Mouse (Mus musculus): ENCODE measurements at regions not wholly inside any gene's neighbourhood (a gene's known extent, or its start where the extent isn't known, plus 50 kb on each side); places are given as distances from the start of the nearest gene placed in this dataset.
A peak's percentile ranks its signal among the peaks of the same experiment; 100 is the strongest.

DNA sequence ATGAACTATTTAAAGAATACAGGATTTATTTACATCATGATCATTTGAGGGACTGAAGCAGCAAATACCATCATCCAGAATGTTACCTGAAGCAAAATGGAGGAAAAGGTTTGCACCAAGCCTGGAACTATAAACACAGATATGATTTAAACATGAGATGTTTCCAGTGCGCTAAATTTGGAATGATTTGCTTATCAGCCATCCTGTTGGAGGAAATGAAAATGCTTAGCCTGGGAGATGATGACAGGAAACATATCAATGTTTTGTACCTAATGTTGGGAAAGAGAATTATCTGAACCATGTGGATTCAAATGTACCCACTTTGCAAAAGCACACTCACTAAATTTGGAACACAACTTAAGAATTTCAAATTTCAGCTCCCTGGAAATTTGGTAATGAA, 149.3 kb downstream of the Adgra3 start:
- no peak for DNase-seq (ENCODE audit: low spot score)

DNA sequence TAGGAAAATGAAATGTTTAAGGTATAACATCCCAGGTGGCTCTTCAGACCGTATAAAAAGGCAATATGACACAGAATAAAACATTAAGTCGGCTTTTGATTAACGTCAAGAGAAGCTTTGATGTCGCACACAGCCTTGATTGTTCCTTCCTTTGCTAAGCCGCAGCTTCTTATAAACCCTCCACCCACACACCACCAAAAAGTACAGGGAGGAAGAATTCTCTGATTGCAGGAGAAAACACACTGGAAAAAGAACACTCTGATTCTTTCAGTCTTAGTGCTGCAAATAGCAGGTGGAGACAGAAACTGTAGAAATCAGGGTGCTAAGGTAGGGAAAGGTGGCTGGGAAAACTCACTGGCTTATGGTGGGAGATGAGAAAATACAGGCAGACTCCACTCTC, 162.7 kb downstream of the Adgra3 start:
- DNase-seq (ENCODE audit: low spot score): no peak

DNA sequence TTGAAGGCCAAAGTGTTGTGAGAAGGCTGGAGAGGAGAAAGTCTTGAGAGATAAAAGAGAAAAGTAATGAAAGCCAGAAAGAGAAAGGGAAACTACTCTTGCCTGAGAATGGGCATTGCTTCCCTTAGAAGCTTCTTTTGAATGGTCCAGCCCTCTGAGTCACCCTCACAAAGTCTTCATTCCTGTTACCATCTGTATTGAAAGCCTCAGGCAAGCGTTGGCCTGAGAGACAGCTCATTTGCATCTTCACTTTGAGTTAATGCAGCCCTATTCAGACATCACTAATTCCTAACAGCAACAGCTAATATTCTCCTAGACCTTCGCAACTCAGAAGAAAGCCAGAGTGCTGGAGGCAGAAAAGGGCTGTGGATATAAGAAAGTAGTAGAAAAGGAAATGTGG, 178.4 kb downstream of the Adgra3 start:
- DNase-seq (ENCODE audit: low spot score): peak; percentile 10

DNA sequence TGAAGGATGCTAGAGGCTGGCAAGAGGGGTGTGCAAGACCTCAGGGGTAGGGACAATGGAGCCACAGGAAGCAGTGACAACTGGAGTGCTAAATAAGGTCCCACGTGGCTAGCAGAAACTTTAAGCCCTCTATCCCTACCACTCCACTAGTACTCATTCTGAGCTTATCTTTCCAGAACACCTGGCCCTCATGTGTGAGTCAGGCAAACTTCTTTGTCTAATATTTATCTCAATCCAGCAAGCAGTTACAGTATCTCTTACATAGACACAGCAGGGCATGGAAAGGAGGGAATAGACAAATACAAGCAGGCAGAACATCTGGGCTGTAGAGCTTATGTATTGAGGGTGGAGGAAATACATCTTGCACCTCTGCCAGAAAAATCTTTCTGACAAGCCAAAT, 182.6 kb downstream of the Adgra3 start:
- peak; percentile 17 for DNase-seq (ENCODE audit: low spot score)

DNA sequence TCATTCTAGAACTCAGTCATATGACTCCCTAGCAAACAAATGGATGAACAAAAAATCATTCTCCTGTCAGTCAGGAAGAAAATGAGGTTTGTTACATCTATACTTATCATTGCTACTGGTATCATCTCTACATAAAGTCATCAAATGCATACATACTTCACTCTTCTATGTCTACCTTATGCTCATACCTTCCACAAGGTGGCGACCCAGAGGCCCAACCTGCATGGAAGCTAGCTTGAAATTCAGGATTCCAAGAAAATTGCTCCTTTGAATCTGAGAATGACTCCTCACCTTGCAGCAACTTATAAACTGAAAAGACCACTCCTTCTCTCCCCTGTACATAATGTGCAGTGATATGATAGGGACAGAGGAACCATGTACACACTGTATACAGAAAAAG, 201.6 kb downstream of the Adgra3 start:
- DNase-seq (ENCODE audit: low spot score): peak; percentile 22

DNA sequence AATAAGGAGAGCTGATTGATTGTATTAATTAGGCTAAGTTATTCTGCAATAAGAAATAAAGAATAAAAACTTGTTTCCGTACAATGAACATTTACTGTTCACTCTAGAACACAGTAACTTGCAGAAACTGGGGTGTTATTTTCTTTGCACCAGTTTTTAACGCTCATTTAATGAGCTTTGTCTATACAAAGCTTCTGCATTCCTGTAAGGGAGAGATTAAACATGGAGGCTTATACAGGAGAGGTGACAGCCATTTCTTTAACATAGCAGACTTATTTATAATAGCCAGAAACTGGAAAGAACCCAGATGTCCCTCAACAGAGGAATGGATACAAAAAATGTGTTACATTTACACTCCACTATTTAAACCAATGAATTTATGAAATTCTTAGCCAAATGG, 202.8 kb downstream of the Adgra3 start:
- DNase-seq (ENCODE audit: low spot score): no peak

DNA sequence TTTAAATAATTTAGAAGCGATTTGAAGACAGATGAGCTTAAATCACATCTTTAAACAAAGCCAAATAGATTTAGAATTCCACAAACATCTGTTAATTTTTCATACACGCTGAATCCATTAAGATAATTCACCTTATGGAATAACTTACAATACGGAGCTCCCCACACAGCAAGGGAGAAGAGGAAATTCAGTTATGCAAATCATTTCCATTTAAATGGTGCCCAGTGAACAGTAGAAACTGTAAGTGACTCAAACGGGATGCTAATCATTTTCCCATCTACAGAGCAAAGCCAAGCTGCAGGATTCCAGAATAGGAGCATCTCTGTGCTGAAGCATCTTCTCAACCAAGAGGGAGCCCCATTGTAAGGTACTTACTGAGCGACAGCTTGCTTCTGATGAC, 210.1 kb downstream of the Adgra3 start:
- DNase-seq (ENCODE audit: low spot score): no peak

DNA sequence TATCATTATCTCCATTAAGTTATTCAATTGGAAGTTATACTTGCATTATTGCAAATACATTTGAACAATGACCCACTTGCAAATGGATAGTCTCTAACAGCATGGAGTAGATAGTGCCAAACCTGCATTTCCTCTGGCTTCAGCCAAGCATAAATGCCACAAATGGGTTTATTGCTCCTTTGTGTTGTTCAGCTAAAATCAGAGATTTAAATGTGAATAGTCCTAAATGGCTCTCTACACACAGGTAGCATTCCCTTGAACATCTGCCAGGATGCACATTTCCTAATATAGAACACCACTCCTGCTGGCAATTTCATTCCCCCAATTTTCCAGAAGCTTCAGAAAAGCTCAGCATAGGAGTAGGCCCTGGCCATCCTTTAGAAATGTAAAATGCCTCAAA, 210.6 kb downstream of the Adgra3 start:
- no peak for DNase-seq (ENCODE audit: low spot score)

DNA sequence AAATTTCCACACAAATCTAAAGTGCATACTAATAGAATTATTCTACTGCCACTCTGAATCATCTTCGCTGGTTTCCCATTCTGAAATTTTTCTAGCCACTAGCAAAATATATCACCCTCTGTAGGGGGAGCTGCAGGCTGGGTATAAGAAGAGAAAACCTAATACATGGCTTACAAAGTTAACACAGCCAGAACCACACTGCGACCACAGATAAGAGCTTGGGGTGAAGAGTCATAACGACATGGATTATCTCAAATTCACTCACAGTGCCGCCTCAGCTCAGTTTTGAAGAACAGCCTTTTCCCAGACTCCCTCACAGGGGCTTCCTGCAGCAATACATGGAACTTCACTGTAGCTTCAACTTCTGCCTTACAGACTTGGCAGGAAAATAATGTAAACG, 240.0 kb downstream of the Adgra3 start:
- no peak for DNase-seq (ENCODE audit: low spot score)

DNA sequence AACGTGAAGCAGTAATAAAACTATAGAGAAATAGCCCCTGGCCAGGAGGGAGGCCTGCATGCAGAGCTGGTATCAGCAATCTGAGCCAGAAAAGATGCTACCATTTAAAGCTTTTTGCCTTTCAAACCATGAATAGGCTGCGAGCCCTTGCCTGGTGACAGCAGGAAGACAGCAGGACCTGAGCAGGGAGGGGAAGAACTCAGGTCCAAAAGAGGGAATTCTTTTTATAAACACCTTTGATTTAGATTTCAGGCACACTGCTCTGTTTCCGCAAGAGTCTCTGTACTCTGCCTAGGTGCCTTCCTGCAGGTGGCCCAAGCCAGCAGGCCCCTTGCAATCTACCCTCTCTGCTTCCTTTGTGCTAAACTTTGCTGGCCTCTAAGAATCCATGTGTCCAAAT, 242.1 kb downstream of the Adgra3 start:
- no peak for DNase-seq (ENCODE audit: low spot score)

DNA sequence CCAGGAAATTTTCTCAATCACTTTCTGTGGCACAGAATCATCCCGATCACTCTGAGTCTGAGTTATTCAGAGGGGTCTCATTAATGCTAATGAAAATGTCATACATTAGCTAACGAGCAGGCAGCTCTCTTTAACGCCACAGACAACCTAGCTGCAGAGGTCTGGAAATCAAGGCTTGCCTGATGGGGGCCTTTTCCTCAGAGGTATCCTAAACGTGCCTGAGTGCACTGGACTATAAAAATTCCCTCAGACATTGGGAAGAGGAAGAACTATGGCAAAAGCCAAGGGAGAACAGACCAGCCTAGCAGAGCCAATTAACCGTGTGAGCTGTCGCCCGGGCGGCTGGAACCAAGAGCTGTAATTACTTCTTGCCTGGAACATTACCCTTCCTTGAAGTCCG, 245.5 kb downstream of the Adgra3 start:
- DNase-seq (ENCODE audit: low spot score): no peak

DNA sequence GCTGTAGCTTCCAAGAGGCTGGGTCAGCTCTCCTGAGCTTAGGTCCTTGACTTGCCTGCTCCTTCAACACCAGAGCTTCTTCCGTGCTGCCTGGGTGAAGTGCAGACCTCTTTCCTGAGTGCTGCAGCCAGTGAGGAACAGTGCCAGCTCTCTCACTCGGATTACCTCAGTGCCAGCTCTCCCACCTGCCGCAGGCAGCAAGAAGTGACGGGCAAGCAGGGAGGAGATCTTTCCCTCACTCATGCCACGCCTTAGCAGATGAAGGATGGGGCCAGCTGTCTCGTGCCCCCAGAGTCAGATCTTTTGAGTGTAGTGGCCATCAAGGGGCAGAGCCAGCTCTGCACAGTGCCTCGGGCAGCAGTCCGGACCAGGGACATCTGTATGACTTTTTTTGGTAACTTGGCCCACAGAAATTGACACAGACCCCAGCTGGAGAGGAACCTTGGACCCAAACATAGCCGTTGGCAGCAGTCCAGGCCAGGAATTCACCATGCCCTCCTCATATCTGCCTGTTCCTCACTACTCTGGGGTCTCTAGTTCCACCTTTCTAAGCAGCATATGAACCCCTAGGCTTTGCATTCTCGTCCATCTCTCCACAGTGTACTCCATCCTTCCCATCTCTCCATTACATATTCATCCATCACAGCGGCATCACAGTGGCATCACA, 263.9 kb upstream of the Kcnip4 start:
- no peak for DNase-seq (ENCODE audit: low spot score)

DNA sequence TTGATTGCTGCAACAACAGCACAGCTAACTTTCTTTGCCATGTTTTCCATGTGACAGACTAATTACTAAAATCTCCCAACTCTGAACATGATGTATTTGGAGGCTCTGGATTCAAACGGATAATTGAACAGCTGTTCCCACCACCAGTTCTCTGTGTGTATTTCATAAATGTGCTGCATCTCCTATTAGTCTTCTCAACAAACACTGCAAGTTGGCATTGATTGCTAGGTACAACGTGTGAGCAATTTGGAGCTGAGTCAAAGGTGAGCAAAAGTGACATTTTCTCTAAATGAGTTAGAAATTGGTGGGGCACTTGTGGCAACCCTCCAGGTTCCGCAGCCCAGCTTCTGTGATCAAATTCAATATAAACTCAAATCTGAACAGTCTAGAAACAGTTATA, 259.0 kb upstream of the Kcnip4 start:
- no peak for DNase-seq (ENCODE audit: low spot score)

DNA sequence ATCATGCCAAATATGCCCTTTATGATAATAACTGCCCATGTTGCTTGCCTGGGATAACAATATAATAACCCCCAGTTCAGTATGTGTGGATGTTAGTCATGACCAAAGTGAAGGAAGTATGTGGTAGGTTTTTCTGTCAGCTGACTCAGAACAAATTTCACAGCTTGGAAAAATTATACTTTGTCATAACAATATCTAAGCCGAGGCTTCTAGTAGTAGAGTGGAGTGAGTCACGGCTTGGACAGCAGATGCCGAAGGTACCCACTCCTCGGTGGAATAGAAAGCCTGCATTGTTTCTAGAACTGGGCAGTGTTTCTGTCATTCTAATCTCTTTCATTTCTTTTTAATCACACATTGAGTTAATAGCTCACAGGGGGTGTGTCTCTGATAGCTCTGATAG, 236.3 kb upstream of the Kcnip4 start:
- no peak for DNase-seq (ENCODE audit: low spot score)

DNA sequence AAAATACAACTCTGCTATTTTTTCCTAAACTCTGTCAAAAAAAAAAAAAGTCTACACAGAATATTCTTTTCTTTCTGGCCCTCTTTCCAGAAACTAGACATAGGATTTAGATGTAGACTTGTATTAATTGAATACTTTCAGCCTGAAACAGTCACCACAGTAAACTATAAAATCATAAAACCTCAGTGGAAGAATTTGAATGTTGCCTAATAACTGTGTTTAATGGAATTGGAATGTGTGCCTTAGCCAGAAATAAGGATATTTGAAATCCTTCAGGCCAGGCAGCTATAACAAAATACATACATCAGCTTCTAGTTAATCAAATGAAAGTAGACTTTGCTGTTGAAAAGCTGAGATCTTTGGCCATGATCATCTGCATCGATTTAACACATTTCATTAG, 230.8 kb upstream of the Kcnip4 start:
- no peak for DNase-seq (ENCODE audit: low spot score)

DNA sequence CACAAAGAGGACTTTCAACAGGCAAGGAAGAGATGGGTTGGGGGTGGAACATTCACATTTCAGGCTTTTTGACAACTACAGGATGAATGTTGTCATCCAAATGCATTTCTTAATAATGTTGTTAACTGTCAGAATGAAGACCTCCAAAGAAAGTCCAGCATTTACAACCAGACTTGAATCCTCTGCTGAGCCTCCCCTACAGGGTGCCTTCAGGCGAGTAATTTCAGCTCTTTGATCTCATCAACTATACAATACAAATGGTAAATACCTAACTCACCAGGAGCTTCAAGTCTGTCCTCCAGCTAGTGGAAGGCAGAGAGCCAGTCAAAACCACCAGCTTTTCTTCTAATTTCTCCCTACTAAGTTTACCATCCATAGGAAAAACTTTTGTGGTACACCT, 187.9 kb upstream of the Kcnip4 start:
- no peak for DNase-seq (ENCODE audit: low spot score)

DNA sequence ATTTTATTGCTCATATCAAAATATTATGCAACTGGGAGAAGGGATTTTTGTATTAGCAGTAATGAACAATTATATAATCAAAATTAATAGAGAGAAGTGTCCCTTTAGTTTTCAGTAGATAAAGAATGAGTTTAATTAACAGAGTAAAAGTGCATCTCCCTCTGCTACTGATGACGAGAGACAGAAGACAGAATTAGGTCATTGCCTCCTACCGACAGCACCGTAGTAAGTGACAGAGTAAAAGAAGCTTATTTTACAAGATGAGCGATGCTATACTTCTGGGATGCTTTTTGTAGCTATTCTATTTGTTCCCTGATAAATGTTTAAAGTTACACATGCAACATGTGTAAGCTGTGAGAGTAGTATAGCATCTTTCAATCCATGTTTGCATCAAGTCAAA, 157.4 kb upstream of the Kcnip4 start:
- DNase-seq (ENCODE audit: low spot score): no peak

DNA sequence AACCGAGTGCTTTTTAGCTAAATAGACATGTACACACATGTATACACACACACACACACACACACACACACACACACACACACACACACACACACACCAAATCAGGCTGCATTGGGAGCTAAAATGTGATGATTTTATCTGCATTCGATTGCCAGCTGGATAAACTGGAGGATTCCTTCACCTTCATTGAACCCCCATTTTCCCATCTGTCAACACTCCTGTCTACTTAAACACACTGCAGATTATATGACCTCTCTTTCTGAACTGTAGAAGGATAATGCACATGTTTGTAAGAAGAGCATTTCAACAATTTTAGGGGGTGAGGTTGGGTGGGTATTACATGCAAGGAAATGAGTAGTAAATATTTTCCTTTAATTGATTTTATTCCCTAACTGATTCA, 156.8 kb upstream of the Kcnip4 start:
- DNase-seq (ENCODE audit: low spot score): no peak

DNA sequence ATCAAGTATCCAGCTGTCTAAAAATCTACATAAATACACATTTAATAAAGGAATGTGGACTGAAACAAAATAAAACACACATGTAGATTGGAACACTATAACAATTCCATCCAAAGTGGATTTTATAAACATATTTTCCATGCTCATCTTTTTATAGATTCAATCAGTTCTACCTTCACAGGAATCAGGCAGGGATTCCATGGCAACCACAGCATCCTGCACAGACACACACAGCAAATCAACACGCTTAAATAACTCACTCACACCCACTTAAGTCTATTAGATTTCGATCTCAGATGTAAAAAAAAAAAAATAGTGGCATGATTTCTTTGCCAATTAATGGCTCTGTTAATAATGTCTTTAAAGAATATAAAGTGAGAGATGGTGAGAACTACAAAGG, 151.2 kb upstream of the Kcnip4 start:
- no peak for DNase-seq (ENCODE audit: low spot score)

DNA sequence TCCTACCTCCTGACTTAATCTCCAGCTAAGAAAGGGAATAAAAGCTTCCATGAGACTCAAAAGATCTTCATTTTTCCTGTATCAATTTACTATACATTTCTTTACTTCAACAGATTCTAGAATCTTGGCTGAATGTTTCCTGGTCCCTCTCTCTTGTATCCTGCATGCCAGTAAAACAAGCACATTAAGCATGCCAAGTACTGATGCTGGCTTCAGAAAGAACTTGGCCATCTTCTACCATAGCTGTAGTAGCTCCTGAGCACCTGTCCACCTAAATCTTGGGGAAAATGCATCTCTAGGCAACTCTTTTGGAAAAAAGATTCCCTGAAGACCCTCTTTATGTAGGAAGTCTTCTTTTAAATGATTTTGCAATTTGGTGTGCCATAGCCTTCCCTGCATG, 140.5 kb upstream of the Kcnip4 start:
- DNase-seq (ENCODE audit: low spot score): no peak

DNA sequence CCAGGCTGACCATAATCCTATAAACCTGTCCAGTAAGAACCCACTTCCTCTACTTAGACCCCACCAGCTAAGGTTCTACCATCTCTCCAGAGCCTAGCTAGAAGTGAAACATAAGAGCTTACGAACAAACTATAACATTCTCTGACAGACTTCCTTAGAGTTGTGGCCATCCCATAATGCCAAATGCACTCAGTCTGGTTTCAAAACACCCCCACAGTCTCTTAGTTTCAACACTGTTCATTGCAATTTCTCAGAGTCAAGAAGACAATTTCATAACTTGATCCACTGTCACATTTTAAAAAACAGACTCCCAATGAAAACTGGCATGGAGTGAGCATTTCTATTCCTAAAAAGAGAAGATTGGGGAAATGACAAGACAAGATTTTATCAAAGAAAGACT, 139.2 kb upstream of the Kcnip4 start:
- no peak for DNase-seq (ENCODE audit: low spot score)

DNA sequence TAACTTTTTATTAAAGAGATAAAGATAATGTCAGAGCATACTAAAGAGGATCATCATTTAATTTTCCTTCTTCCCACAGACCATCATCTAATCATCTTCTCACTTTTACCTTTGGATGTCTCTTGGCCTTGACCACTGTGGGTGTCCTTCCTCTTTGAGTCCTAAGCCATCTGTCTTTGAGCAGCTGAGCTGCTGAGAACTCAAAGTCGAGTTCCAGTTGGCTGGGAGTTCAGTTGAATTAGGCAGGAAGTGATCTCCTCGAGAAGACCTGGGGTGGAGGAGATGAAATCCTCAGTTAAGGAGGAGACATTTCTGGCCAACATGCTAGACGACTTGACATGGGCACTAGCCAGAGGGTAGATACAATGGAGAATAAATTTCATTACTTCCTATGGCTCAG, 137.4 kb upstream of the Kcnip4 start:
- DNase-seq (ENCODE audit: low spot score): no peak

DNA sequence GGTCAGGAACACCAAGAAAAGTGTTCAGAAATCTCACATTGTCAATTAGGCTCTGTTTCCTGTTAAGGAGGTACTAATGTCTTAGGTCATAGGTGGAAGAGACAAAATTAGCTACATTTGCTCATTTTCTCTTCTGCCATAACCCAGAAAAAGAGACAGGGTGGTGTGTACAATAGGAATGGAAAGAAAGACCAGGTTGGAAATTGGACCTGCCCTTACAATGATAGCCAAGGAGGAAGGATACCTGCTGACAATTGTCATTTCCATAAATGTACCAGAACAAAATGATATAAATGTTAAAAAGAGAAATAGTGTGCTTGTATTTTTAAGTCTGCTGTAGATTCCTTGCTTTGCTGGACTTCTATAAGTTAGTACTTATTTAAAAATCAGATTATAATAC, 135.9 kb upstream of the Kcnip4 start:
- no peak for DNase-seq (ENCODE audit: low spot score)

DNA sequence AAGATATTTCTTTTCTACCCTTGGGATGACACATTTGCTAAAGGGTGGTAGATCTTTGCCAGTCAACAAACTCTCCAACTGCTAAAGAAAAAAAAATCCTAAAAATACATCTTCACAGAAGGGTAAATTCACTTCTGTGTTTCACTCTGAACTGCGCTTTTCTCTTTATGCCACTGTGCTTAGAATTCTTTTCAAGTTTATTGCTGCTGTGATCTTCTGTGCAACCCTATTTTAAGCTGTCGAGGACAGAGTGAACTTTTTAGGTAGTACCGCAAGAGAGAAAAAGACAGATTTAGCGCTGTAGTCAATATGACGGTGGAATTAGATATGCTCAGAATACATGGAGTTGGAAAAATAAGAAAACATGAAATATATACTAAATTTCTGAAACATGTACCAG, 126.2 kb upstream of the Kcnip4 start:
- DNase-seq (ENCODE audit: low spot score): no peak

DNA sequence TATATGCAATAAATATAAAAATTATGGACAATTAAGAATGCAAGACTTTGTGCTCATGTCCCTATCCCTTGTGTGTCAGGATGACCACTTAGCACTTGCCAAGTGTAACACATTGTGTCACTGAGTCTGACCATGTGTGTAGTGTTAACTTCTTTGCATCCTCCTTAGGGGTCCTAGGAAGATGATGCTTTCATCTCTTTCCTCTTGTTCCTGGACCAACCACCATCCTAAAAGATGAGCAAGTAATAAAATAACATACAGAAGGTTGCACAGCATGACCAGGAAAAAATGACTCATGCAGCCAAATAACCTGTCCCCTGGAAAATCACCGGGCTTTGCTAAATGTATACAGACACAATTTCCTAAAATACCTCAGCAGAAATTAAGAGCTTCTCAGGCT, 121.1 kb upstream of the Kcnip4 start:
- DNase-seq (ENCODE audit: low spot score): no peak
